Mouse (Mus musculus): ENCODE results near the gene Idi2. TPM values are rescaled to one million over a fixed set of nuclear protein-coding genes. Genes with fewer than 3 reads are reported as not detected.
"Not testable (repeated sequence)": the region's sequence is repeated elsewhere in the genome, so short reads cannot be mapped to it uniquely, and the experiment has no call there.

Gene Idi2
- total RNA-seq, 2 experiments from 2014 or later = not detected

DNA sequence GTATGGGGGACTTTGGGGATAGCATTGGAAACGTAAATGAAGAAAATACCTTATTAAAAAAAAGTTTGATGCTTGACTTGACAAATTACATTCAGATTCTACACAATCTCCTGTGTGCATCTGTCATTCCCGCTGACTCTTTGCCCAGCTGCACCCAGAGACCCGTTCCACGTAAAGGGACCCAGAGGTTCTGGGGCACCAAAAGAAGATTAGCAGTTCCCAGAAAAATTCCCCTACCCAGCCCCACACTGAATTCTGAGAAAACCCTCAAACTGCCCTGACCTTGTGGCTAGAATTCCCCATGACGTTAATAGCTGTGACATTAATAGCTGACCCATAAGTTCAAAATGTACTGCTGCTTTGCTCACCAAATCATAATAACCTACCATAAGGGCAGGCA, 12.6 kb downstream of the Idi2 start:
- intact Hi-C loops (cut with DNase I) = no loop called here
- Histone ChIP-seq H3K27ac (no peak overlapping the region), H3K4me3 (no peak overlapping the region)
- DNase-seq = no peak
- TF ChIP-seq CTCF (IDR thresholded peaks at IDR 0.05) = no peak

DNA sequence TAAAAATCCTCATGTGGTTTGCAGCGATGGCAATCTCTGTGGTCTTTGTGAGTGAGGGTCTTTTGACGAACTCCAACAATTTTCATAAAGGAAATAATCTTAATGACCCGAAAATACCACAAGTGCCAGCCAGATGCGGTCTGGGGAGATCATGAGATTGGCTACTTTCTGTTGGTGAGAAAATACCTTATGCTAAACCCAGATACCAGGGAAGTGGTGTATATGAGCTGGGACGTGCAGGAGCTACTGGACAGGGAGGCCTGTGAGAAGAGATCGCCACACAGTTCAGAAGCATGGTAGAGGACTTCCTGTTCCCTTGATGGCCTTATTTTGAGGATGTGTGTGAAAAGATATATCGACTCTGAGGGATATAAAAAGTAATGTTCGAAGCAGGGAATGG, 15.1 kb downstream of the Idi2 start:
- intact Hi-C loops (cut with DNase I) = no loop called here
- no peak overlapping the region for H3K4me3 ChIP-seq

DNA sequence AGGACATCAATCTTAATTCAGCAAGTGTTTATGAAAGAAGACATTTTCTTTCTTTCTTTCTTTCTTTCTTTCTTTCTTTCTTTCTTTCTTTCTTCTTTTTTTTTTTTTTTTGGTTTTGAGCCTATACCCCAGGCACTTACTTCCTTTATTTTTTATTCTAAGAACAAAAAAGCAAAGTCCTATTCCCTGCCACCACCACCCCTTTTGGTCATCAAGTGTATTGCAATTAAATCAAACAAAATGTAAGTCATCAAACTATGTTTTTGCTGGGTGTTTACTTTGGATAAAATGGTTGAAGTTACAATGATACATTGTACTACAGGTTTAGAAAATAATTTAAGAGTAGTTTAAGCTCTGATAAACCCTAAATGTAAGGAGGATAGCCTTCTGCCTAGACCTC, 19.7 kb downstream of the Idi2 start:
- no peak overlapping the region for H3K4me3 ChIP-seq
- intact Hi-C loops (cut with DNase I) = no loop called here
- TF ChIP-seq CTCF (IDR thresholded peaks at IDR 0.05) = peak; percentile 9; the same call in 1 of the 2 replicates
- DNase-seq = no peak
- no peak overlapping the region for H3K27ac ChIP-seq

More for the DNA sequence above, 15.1 kb downstream of the Idi2 start:
- TF ChIP-seq CTCF (IDR thresholded peaks at IDR 0.05) = no peak
- DNase-seq = no peak
- H3K27ac ChIP-seq = no peak overlapping the region

DNA sequence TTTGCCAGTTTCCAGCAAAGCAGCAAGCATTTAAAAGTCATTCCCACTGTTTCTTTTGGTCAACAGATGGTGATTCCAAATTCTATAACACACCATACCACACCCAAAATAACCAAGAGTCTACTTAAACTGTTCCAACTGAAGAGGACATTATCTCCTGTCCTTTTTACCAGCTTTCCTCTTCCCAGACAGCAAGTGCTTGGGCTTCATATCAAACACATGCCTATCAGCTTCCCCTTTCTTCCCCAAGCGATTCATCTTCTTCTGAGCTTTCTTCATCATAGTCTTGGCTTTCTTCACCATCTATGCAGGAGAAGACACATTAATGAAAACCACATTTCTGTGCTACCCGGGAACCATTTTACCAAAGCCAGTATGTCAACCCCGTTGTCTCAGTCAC, 20.3 kb downstream of the Idi2 start:
- Histone ChIP-seq H3K4me3 (no peak overlapping the region), H3K27ac (no peak overlapping the region)
- intact Hi-C loops (cut with DNase I) = no loop called here
- TF ChIP-seq CTCF (IDR thresholded peaks at IDR 0.05) = no peak
- DNase-seq = no peak

DNA sequence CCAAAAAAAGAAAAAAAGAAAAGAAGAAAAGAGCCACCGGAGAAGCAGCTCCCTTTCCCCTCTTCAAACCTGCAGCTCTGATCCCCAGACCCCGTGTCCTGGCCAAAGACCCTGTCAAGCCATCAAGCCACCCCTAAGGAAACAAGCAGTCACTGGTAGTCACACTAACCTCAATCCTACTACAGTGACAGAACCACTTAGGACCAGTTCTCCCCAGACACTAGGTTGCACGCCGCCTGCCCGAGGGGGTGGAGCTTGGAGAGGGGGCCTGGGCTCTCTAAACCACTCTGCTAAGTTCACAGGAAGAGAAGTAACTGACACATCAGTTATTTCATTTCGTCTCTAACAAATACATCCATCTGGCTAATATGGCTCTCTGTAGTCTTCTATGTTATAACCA, 39.6 kb downstream of the Idi2 start:
- Histone ChIP-seq H3K27ac (no peak overlapping the region), H3K4me3 (no peak overlapping the region)
- intact Hi-C loops (cut with DNase I) = loop anchor here (10.0 kb wide), 1 partner anchor 173 kb away; no protein-coding TSS in a partner anchor
- no peak for DNase-seq
- no peak for TF ChIP-seq CTCF (IDR thresholded peaks at IDR 0.05)

DNA sequence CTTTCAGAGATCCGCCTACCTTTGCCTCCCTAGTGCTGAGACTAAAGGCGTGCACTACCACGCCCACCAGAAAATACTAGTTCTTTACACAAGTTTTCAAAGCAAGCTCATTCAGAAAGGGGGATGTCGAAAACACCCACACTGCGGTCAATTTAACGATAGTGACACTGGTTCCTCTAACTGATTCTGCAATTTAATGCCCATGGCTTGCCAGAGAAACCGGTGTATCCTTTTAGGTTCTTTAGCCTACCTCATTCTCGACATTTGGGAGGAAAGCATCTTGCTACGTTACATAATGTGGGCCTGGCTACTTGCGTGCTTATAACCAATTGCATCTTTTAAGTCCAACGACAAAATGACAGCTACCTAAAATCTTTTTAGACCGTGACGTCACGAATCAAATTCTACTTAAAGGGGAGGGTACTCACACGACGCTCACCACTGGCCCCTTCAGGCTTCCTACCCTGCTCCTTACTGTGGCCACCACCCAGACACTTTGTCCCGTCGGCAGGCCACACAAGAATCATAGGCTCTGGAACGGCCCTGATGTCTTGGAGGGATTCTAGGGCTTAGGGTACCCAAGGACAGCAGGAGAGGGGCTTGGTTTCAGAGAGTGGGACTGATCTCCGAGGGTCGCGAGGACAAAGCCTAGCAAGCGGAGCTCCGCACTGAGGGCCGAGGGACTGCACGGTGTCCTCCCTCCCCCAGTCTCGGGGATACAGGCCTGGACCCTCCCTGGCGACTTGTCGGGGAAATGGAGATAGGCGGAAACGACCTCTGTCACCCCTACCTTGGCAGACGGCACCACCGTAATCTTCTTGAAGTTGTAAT, 42.7 kb downstream of the Idi2 start:
- intact Hi-C loops (cut with DNase I) = loop anchor here (5.0 to 10.0 kb wide), 3 partner anchors 108 to 169 kb away; partner anchors contain the start of genes Idi1 and Wdr37
- Histone ChIP-seq H3K27ac (peak overlapping the region; percentile 97), H3K4me3 (peak overlapping the region; percentile 88)
- no peak for DNase-seq
- no peak for TF ChIP-seq CTCF (IDR thresholded peaks at IDR 0.05)

DNA sequence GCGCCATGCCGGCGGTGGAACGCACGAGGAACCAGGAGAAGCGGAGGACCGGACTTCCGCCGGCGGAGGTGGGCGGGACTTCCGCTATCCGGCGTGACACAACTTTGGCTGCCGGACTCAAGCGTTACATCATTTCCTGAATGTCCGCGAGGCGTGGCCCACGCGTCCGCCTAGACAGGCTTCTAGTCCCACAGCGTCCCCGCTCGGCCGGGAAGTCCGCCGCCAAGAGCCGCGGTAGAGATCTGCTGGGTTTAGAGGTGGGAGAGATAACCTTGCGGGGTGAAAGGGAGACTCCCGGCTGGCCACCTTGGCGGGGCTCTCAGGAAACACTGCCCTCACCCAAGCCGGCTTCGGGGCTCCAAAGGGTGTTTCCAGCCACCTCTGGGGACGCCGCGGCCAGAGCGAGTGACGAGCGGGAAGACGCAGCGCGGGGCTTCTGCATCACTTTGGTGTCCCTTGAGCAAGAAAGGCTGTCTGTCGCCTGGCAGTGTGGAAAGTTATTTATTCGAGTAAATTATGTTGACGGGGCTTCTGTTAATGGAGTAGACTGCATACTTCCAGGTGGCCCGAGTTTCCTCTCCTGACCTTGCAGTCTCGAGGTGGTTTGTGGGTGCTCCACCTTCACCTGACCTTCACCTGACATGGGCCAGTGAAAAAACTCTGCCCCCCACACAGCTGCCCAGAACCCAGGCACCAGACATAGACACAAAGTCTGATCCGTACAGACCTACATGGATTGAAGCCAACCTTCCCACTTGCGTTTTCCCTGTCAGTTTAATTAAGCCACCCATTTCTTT, 43.5 kb downstream of the Idi2 start, which contains the start of gene Gtpbp4:
TSS of gene Gtpbp4 (minus strand) at position 94 of the 797 bp plus-strand sequence.
- Histone ChIP-seq H3K4me3 (peak within 1 kb of the TSS; percentile 88), H3K27ac (peak within 1 kb of the TSS; percentile 97)
- peak; percentile 84 for TF ChIP-seq CTCF (IDR thresholded peaks at IDR 0.05)
- intact Hi-C loops (cut with DNase I) = loop anchor here (1.0 to 10.0 kb wide), 4 partner anchors 97 to 169 kb away; partner anchors contain the start of genes Idi1, Larp4b and Wdr37
- peak; percentile 98 for DNase-seq

DNA sequence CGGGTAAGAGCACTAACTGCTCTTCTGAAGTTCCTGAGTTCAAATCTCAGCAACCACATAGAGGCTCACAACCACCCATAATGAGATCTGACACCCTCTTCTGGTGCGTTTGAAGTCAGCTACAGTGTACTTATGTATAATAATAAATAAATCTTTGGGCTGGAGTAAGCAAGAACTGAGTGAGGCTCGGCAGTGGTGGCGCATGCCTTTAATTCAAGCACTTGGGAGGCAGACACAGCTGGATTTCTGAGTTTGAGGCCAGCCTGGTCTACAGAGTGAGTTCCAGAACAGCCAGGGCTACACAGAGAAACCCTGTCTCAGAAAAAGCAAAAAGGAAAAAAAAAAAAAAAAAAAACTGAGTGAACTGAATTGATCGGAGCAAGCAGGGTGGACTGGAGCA, 44.6 kb downstream of the Idi2 start:
- H3K4me3 ChIP-seq, DNase-seq, H3K27ac ChIP-seq: not testable (repeated sequence)
- intact Hi-C loops (cut with DNase I) = loop anchor here (5.0 to 10.0 kb wide), 3 partner anchors 110 to 168 kb away; partner anchors contain the start of genes Idi1 and Wdr37

DNA sequence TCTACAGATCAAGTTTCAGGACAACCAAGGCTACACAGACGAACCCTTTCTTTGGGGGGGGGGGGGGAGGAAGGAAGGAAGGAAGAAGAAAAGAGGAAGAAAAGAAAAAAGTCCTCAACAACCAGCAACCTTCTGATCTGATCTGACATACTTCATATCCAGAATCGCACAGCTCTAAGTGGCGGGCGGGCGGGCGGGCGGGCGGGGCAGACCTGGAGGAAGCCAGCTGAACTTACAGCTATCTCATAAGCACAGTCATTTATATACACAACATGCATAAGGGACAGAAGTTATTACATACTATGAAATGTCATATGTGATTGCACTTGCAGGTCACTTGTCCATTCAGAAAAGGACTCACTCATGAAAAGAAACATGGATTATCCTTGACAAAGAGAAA, 46.8 kb downstream of the Idi2 start:
- Histone ChIP-seq H3K27ac (no peak overlapping the region), H3K4me3 (no peak overlapping the region)
- TF ChIP-seq CTCF (IDR thresholded peaks at IDR 0.05) = no peak
- intact Hi-C loops (cut with DNase I) = loop anchor here (5.0 to 10.0 kb wide), 3 partner anchors 112 to 165 kb away; partner anchors contain the start of genes Idi1 and Wdr37
- DNase-seq = no peak

DNA sequence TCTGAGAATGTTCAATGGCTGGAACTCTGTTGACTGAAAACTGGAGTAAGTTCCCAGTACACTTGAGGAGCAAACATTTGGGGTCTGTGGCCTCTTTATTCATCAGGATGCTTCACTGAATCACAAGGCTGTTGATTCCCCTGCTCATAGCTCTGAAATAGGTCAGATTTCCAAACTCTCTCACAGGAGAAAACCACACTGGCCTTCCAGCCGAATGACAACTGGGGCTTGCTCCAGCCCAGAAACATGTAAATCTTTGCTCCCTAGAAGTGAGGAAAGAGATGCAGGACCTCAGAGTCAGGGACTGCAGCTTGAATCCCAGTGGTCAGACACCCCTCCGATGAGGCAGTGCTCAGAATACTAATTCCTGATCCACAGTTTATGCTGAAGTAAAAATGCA, 50.6 kb downstream of the Idi2 start:
- intact Hi-C loops (cut with DNase I) = no loop called here
- Histone ChIP-seq H3K27ac (no peak overlapping the region), H3K4me3 (no peak overlapping the region)
- no peak for DNase-seq
- TF ChIP-seq CTCF (IDR thresholded peaks at IDR 0.05) = no peak

Small RNAs within 50 kb of the gene (microRNA-seq; reads per million reads assigned to microRNA genes)
- gene Gm22750 = not detected

Other genes starting within 250 kb of the Idi2 start
- 10 to 100 TPM; 24.3 to 33.1 TPM for gene Wdr37, start 81.0 kb upstream of the Idi2 start, total RNA-seq (2021)
- gene Idi1, start 67.4 kb upstream of the Idi2 start, total RNA-seq (2021) = 1 to 10 TPM; 4.7 to 7.6 TPM
- gene Gm9745, start 4.6 kb upstream of the Idi2 start, total RNA-seq (2021) = not detected
- 10 to 100 TPM; 39.4 to 43.7 TPM for gene Gtpbp4, start 43.2 kb downstream of the Idi2 start, total RNA-seq (2021)
- gene Larp4b, start 141.0 kb downstream of the Idi2 start, total RNA-seq (2021) = 10 to 100 TPM; 67.7 to 78.6 TPM